Mouse (Mus musculus) CH12.LX (cell line): ENCODE measurements around the gene Cyp8b1. TPM values are rescaled to one million over a fixed set of nuclear protein-coding genes. Genes with fewer than 3 reads are reported as not detected.

Source experiments
- DNase-seq: peaks from one replicate; pipeline ENCODE4 v3.0.0-alpha.2; 2013; ENCODE audit errors: extremely low read depth
- H3K27ac ChIP-seq: 2 replicates; pipeline ENCODE4 v1.5.1; 2012; ENCODE audit warnings: low read depth, mild to moderate bottlenecking, control low read depth, moderate library complexity; ENCODE audit not compliant: insufficient read depth
- H3K27me3 ChIP-seq: replicated peaks from 2 replicates; pipeline ENCODE3; 2012; ENCODE audit warnings: inconsistent platforms
- H3K36me3 ChIP-seq, 2 experiments: replicated peaks in 1 of 2; 2 replicates each; pipeline versions ENCODE3 to v1.6.1; 2012; ENCODE audit warnings: inconsistent platforms in 1 of 2, low read length in 1 of 2, mild to moderate bottlenecking in 1 of 2, mixed read lengths in 1 of 2, moderate library complexity in 1 of 2; ENCODE audit not compliant: control insufficient read depth in 1 of 2, insufficient read depth in 1 of 2
- H3K4me1 ChIP-seq, 2 experiments: 2 replicates each; pipeline ENCODE4 v1.6.1; 2012; ENCODE audit warnings: inconsistent platforms in 1 of 2, moderate library complexity in 1 of 2; ENCODE audit not compliant: insufficient read depth in 2 of 2, control insufficient read depth in 1 of 2
- H3K4me2 ChIP-seq: 2 replicates; pipeline ENCODE4 v1.6.1; 2012; ENCODE audit warnings: low read depth, mild to moderate bottlenecking, control low read depth; ENCODE audit not compliant: poor library complexity, insufficient read depth, severe bottlenecking
- H3K4me3 ChIP-seq, 3 experiments: fragments of 150-350 bp in 1 of 3; sonication (generic) in 1 of 3; replicated peaks in 1 of 3; 2 replicates each; pipeline versions ENCODE3 to v1.5.1; 2011 to 2012; ENCODE audit warnings: low read depth in 2 of 3, low read length in 2 of 3, mild to moderate bottlenecking in 2 of 3, moderate library complexity in 2 of 3, control low read depth in 1 of 3, improper control_type of control experiment in 1 of 3, inconsistent platforms in 1 of 3, mixed read lengths in 1 of 3; ENCODE audit not compliant: poor library complexity in 1 of 3
- H3K79me2 ChIP-seq: replicated peaks from 2 replicates; pipeline ENCODE4 v1.6.1; 2012; ENCODE audit warnings: mild to moderate bottlenecking, moderate library complexity; ENCODE audit not compliant: control insufficient read depth, poor library complexity, insufficient read depth, severe bottlenecking; ENCODE audit errors: extremely low read depth
- H3K9ac ChIP-seq: 2 replicates; pipeline ENCODE4 v1.6.1; 2012; ENCODE audit warnings: low read depth, mild to moderate bottlenecking, control low read depth, moderate library complexity; ENCODE audit not compliant: insufficient read depth
- H3K9me3 ChIP-seq: replicated peaks from 2 replicates; pipeline ENCODE3; 2012; ENCODE audit warnings: low read length, inconsistent platforms, mixed read lengths
- CHD1 ChIP-seq: IDR thresholded peaks from 2 replicates; pipeline ENCODE4 v1.6.1; 2012; ENCODE audit warnings: low read depth, low read length, improper control_type of control experiment, inconsistent platforms
- CHD2 ChIP-seq: IDR thresholded peaks from 2 replicates; pipeline ENCODE4 v1.6.1; 2011; ENCODE audit warnings: low read length, improper control_type of control experiment
- CTCF ChIP-seq, 2 experiments: IDR thresholded peaks in 1 of 2; conservative IDR thresholded peaks in 1 of 2; 2 replicates each; pipeline ENCODE4 v1.5.1; 2011 to 2012; ENCODE audit warnings: low read depth in 2 of 2, low read length in 2 of 2, improper control_type of control experiment in 1 of 2, inconsistent platforms in 1 of 2, mild to moderate bottlenecking in 1 of 2, moderate library complexity in 1 of 2
- E2F4 ChIP-seq: IDR thresholded peaks from 2 replicates; pipeline ENCODE4 v1.6.1; 2011; ENCODE audit warnings: low read depth, low read length, improper control_type of control experiment; ENCODE audit not compliant: insufficient replicate concordance
- EP300 ChIP-seq: IDR thresholded peaks from 2 replicates; pipeline ENCODE4 v1.6.1; 2011; ENCODE audit warnings: low read length, improper control_type of control experiment
- ETS1 ChIP-seq: conservative IDR thresholded peaks from 2 replicates; pipeline ENCODE4 v1.6.1; 2012; ENCODE audit warnings: low read depth, mild to moderate bottlenecking, inconsistent platforms, low read length, improper control_type of control experiment, moderate library complexity
- GABPA ChIP-seq: IDR thresholded peaks from 2 replicates; pipeline ENCODE4 v1.6.1; 2012; ENCODE audit warnings: low read depth, low read length, improper control_type of control experiment, inconsistent platforms; ENCODE audit not compliant: insufficient replicate concordance
- HCFC1 ChIP-seq: IDR thresholded peaks from 2 replicates; pipeline ENCODE4 v1.6.1; 2012; ENCODE audit warnings: low read depth, mild to moderate bottlenecking, inconsistent platforms, low read length, improper control_type of control experiment
- IRF4 ChIP-seq: IDR thresholded peaks from 2 replicates; pipeline ENCODE4 v1.6.1; 2014; ENCODE audit warnings: low read depth, mild to moderate bottlenecking, inconsistent platforms, low read length, improper control_type of control experiment
- JUND ChIP-seq: conservative IDR thresholded peaks from 2 replicates; pipeline ENCODE4 v1.6.1; 2011; ENCODE audit warnings: low read depth, low read length, improper control_type of control experiment
- MAFK ChIP-seq: IDR thresholded peaks from 2 replicates; pipeline ENCODE4 v1.6.1; 2011; ENCODE audit warnings: low read length, improper control_type of control experiment; ENCODE audit not compliant: insufficient replicate concordance
- MAX ChIP-seq: IDR thresholded peaks from 2 replicates; pipeline ENCODE4 v1.6.1; 2011; ENCODE audit warnings: low read length, improper control_type of control experiment
- MAZ ChIP-seq: IDR thresholded peaks from 2 replicates; pipeline ENCODE4 v1.6.1; 2012; ENCODE audit warnings: low read depth, mild to moderate bottlenecking, inconsistent platforms, low read length, improper control_type of control experiment, moderate library complexity
- MEF2A ChIP-seq: IDR thresholded peaks from 2 replicates; pipeline ENCODE4 v1.6.1; 2014; ENCODE audit warnings: low read depth, mild to moderate bottlenecking, inconsistent platforms, low read length, improper control_type of control experiment, borderline replicate concordance
- NELFE ChIP-seq: IDR thresholded peaks from 2 replicates; pipeline ENCODE4 v1.6.1; 2011; ENCODE audit warnings: low read depth, low read length, improper control_type of control experiment
- NRF1 ChIP-seq: IDR thresholded peaks from 2 replicates; pipeline ENCODE4 v1.6.1; 2014; ENCODE audit warnings: low read depth, mild to moderate bottlenecking, inconsistent platforms, low read length, improper control_type of control experiment, moderate library complexity
- POLR2A ChIP-seq: IDR thresholded peaks from 2 replicates; pipeline ENCODE4 v1.6.1; 2011; ENCODE audit warnings: low read depth, mild to moderate bottlenecking, improper control_type of control experiment, low read length
- POLR2AphosphoS2 ChIP-seq: IDR thresholded peaks from 2 replicates; pipeline ENCODE4 v1.6.1; 2011; ENCODE audit warnings: low read depth, low read length, improper control_type of control experiment
- RAD21 ChIP-seq: IDR thresholded peaks from 2 replicates; pipeline ENCODE4 v1.6.1; 2011; ENCODE audit warnings: low read depth, mild to moderate bottlenecking, low read length, improper control_type of control experiment, moderate library complexity
- RCOR1 ChIP-seq: conservative IDR thresholded peaks from 2 replicates; pipeline ENCODE4 v1.6.1; 2012; ENCODE audit warnings: low read depth, mild to moderate bottlenecking, inconsistent platforms, low read length, improper control_type of control experiment
- TBP ChIP-seq: conservative IDR thresholded peaks from 2 replicates; pipeline ENCODE4 v1.6.1; 2011; ENCODE audit warnings: low read depth, low read length, improper control_type of control experiment
- USF1 ChIP-seq: IDR thresholded peaks from 2 replicates; pipeline ENCODE4 v1.6.1; 2014; ENCODE audit warnings: low read depth, mild to moderate bottlenecking, inconsistent platforms, low read length, improper control_type of control experiment
- USF2 ChIP-seq: conservative IDR thresholded peaks from 2 replicates; pipeline ENCODE4 v1.6.1; 2011; ENCODE audit warnings: low read depth, low read length, improper control_type of control experiment
- dilution Hi-C: fragments of 300-500 bp; cut with MboI; formaldehyde crosslinking; loops from 2 replicates; pipeline ENCODE4 v1.14.3; 2020; ENCODE audit warnings: low sequenced_read_pairs; ENCODE audit not compliant: extremely low pct_unique_long_range_greater_than_20kb, extremely low pct_ligation_motif_present
- in situ Hi-C: fragments of 300-500 bp; cut with MboI; formaldehyde crosslinking; loops from 3 replicates; pipeline ENCODE4 v1.14.3; 2019; ENCODE audit warnings: low sequenced_read_pairs, low pct_ligation_motif_present, low pct_unique_long_range_greater_than_20kb, mixed read lengths
- polyA plus RNA-seq: library from polyadenylated mRNA; unstranded; fragments of >175 nt; gene quantifications from 2 replicates; pipeline ENCODE4 v1.2.1, GENCODE M21; 2012; ENCODE audit warnings: low read depth; ENCODE audit not compliant: insufficient read length
- total RNA-seq, 2 experiments: library from RNA; depleted of rRNA; stranded (reverse); fragments of 300-350 nt in 1 of 2; fragments of >200 nt in 1 of 2; gene quantifications; 2 replicates each; pipeline ENCODE4 v1.2.3; 2012 to 2014

The Cyp8b1 gene
- total and polyA plus RNA-seq, 3 experiments = 0.27 TPM; not detected in 2

- TF ChIP-seq USF2 = peak; percentile 35
- no peak for TF ChIP-seq NELFE
- TF ChIP-seq USF1 = peak; percentile 48
- H3K4me2 ChIP-seq = no peak overlapping the region
- H3K79me2 ChIP-seq = no peaks in the 10 kb centered on the region
- no peak overlapping the region for H3K4me3 ChIP-seq
- no peak overlapping the region for H3K9ac ChIP-seq
- H3K36me3 ChIP-seq = no peaks in the 10 kb centered on the region
- DNase-seq = no peak
- H3K9me3 ChIP-seq = peaks cover 5% of the 10 kb centered on the region
- in situ Hi-C loops = no loop called here
- H3K27ac ChIP-seq = no peak overlapping the region
- H3K27me3 ChIP-seq = no peaks in the 10 kb centered on the region
- dilution Hi-C loops = no loop called here
- H3K4me1 ChIP-seq = peaks cover 10 to 36% of the 10 kb centered on the region in 2 experiments; a peak in 3 of 4 replicates
Measured at GRCm38 (mm10) chr9:121919027-121919501, 3.0 kb upstream of the Cyp8b1 start.

DNA sequence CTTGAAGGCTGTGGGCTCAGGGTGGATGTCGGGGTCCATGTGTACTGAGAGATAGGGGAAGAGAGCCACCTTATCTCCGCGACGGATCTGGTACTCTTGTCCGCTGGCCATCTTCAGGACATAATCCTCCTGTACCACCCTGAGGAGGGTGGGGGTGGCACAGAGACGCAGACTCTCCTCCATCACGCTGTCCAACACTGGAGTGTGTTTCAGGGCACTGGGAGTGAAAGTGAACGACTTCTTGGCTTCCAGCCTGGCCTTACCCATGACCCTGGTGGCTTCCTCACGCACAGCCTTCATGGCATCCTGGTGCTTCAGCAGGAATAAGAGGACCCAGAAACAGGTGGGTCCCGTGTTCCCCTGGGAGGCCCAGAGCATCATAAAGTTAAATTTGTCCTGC lies 1.0 kb downstream of the Cyp8b1 start:
- Histone ChIP-seq H3K27me3 (no peaks in the 10 kb centered on the region), H3K79me2 (no peaks in the 10 kb centered on the region), H3K4me2 (no peak overlapping the region), H3K27ac (no peak overlapping the region), H3K9ac (no peak overlapping the region), H3K36me3 (peaks cover 0 to 22% of the 10 kb centered on the region in 2 experiments), H3K4me1 (peaks cover 12 to 36% of the 10 kb centered on the region in 2 experiments; a peak in 3 of 4 replicates), H3K4me3 (no peak overlapping the region), H3K9me3 (no peaks in the 10 kb centered on the region)
- in situ Hi-C loops = no loop called here
- dilution Hi-C loops = no loop called here
- no peak for TF ChIP-seq TBP
- TF ChIP-seq NRF1 = no peak
- no peak for TF ChIP-seq E2F4
- TF ChIP-seq POLR2A = no peak
- no peak for TF ChIP-seq IRF4
- no peak for TF ChIP-seq ETS1
- TF ChIP-seq RAD21 = no peak
- TF ChIP-seq MEF2A = no peak
- no peak for TF ChIP-seq CHD2
- TF ChIP-seq NELFE = no peak
- TF ChIP-seq USF1 = no peak
- TF ChIP-seq EP300 = no peak
- no peak for TF ChIP-seq JUND
- no peak for DNase-seq

GRCm38 (mm10) chr9:121914226-121914757 lies 1.8 kb downstream of the Cyp8b1 start:
- Histone ChIP-seq H3K4me2 (no peak overlapping the region), H3K27ac (no peak overlapping the region), H3K79me2 (no peaks in the 10 kb centered on the region), H3K9ac (no peak overlapping the region), H3K36me3 (peaks cover 0 to 29% of the 10 kb centered on the region in 2 experiments), H3K4me1 (peaks cover 18 to 39% of the 10 kb centered on the region in 2 experiments), H3K4me3 (no peak overlapping the region), H3K27me3 (no peaks in the 10 kb centered on the region), H3K9me3 (no peaks in the 10 kb centered on the region)
- no peak for DNase-seq
- TF ChIP-seq MEF2A (no peak), RAD21 (no peak), USF2 (no peak), EP300 (no peak), GABPA (no peak), CHD2 (no peak), MAX (no peak), MAFK (no peak), MAZ (no peak), HCFC1 (no peak), NRF1 (no peak), RCOR1 (no peak), POLR2AphosphoS2 (no peak), CTCF (conservative IDR thresholded peaks at IDR 0.05 in 1 of 2, IDR thresholded peaks at IDR 0.05 in 1 of 2; ENCODE audit: low read depth in 2 of 2, low read length in 2 of 2) (no peak), IRF4 (no peak), CHD1 (no peak), USF1 (no peak)
- dilution Hi-C loops = no loop called here
- in situ Hi-C loops = no loop called here
